Mouse (Mus musculus) neural tube, embryonic 15.5 days (tissue): Measurements from ENCODE around the gene Psmb11. TPM values are rescaled to one million over a fixed set of nuclear protein-coding genes. Genes with fewer than 3 reads are reported as not detected.
A peak's percentile ranks its signal among the peaks of the same experiment; 100 is the strongest.

Experiments used
- ATAC-seq: fragments of 200-750 bp; cut with Nextera tagmentation; 2 replicates; pipeline ENCODE4 v1.8.0; 2017; ENCODE audit warnings: mild to moderate bottlenecking, moderate TSS enrichment, moderate library complexity; ENCODE audit not compliant: low FRiP score
- H3K27ac ChIP-seq: fragments of 300-500 bp; sonication (generic); replicated peaks from 2 replicates; pipeline ENCODE4 v1.5.1; 2015; ENCODE audit warnings: mild to moderate bottlenecking, inconsistent platforms
- H3K27me3 ChIP-seq: fragments of 300-500 bp; sonication (generic); replicated peaks from 2 replicates; pipeline ENCODE4 v1.6.1; 2015; ENCODE audit warnings: inconsistent platforms
- H3K36me3 ChIP-seq: fragments of 300-500 bp; sonication (generic); 2 replicates; pipeline ENCODE4 v1.6.1; 2015; ENCODE audit warnings: inconsistent platforms
- H3K4me1 ChIP-seq: fragments of 300-500 bp; sonication (generic); 2 replicates; pipeline ENCODE4 v1.6.1; 2015; ENCODE audit warnings: inconsistent platforms
- H3K4me2 ChIP-seq: fragments of 300-500 bp; sonication (generic); 2 replicates; pipeline ENCODE4 v1.6.1; 2015; ENCODE audit warnings: inconsistent platforms, mild to moderate bottlenecking, moderate library complexity
- H3K4me3 ChIP-seq: fragments of 300-500 bp; sonication (generic); replicated peaks from 2 replicates; pipeline ENCODE4 v1.5.1; 2015; ENCODE audit warnings: mild to moderate bottlenecking, inconsistent platforms
- H3K9ac ChIP-seq: fragments of 300-500 bp; sonication (generic); replicated peaks from 2 replicates; pipeline ENCODE4 v1.6.1; 2015; ENCODE audit warnings: mild to moderate bottlenecking, inconsistent platforms
- H3K9me3 ChIP-seq: fragments of 300-500 bp; sonication (generic); replicated peaks from 2 replicates; pipeline ENCODE4 v1.6.1; 2016; ENCODE audit warnings: inconsistent platforms
- WGBS: fragments of 180-500 bp; shearing (Covaris S2); methylation state at CpG from one replicate; pipeline ENCODE4 v1.1.7; 2015; ENCODE audit warnings: mixed read lengths; 5-methylcytosine and 5-hydroxymethylcytosine counted together
- polyA plus RNA-seq: library from polyadenylated mRNA; unstranded; fragments of >200 nt; fragmentation: Nextera tagmentation; extraction: Ambion mirVana; gene quantifications from 2 replicates; pipeline ENCODE4 v1.2.1, GENCODE M21; 2015

Gene Psmb11
- 0.04 and 27.8 TPM in 2 replicates for polyA plus RNA-seq

GRCm38 (mm10) chr14:54621133-54621532 lies at the start of gene Psmb11:
TSS of gene Psmb11 (plus strand) at chr14:54621433.
- Histone ChIP-seq H3K9me3 (no peaks in the 10 kb centered on the region), H3K4me1 (peaks cover 11% of the 10 kb centered on the region), H3K4me2 (no peak within 1 kb of the TSS), H3K9ac (no peak within 1 kb of the TSS), H3K27ac (no peak within 1 kb of the TSS), H3K4me3 (no peak within 1 kb of the TSS), H3K36me3 (peaks cover 4% of the 10 kb centered on the region; the same call in 1 of the 2 replicates), H3K27me3 (no peaks in the 10 kb centered on the region)
- ATAC-seq: no peak
- 87% methylated on average over 1 of the region's 1 CpGs for whole genome bisulfite sequencing

DNA sequence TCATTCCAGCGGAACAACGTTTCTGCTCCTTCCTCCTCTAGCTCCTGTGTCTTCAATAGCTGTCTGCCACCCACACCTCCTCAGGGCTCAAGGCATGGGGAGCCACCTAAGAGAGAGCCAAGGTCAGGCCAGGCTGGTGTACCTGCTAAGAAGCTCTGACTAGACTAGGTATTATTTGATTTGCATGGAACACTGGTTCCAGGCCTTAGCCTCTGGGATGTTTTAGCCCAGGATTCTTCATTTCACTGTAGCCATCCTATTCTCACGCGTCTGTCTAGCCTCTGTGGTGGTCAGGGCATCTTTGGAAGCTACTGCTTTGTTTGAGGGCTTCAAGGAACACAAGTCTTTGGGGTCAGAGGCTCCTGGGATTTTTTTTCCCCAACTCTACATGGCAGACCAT lies 49.1 kb upstream of the Psmb11 start:
- no peak overlapping the region for H3K9ac ChIP-seq
- no peaks in the 10 kb centered on the region for H3K36me3 ChIP-seq
- no peak overlapping the region for H3K27ac ChIP-seq
- H3K9me3 ChIP-seq: no peaks in the 10 kb centered on the region
- H3K27me3 ChIP-seq: peaks cover 33% of the 10 kb centered on the region
- H3K4me1 ChIP-seq: peaks cover 50% of the 10 kb centered on the region
- WGBS: 59% methylated on average over 4 of the region's 4 CpGs
- ATAC-seq: no peak
- no peak overlapping the region for H3K4me2 ChIP-seq
- H3K4me3 ChIP-seq: no peak overlapping the region

DNA sequence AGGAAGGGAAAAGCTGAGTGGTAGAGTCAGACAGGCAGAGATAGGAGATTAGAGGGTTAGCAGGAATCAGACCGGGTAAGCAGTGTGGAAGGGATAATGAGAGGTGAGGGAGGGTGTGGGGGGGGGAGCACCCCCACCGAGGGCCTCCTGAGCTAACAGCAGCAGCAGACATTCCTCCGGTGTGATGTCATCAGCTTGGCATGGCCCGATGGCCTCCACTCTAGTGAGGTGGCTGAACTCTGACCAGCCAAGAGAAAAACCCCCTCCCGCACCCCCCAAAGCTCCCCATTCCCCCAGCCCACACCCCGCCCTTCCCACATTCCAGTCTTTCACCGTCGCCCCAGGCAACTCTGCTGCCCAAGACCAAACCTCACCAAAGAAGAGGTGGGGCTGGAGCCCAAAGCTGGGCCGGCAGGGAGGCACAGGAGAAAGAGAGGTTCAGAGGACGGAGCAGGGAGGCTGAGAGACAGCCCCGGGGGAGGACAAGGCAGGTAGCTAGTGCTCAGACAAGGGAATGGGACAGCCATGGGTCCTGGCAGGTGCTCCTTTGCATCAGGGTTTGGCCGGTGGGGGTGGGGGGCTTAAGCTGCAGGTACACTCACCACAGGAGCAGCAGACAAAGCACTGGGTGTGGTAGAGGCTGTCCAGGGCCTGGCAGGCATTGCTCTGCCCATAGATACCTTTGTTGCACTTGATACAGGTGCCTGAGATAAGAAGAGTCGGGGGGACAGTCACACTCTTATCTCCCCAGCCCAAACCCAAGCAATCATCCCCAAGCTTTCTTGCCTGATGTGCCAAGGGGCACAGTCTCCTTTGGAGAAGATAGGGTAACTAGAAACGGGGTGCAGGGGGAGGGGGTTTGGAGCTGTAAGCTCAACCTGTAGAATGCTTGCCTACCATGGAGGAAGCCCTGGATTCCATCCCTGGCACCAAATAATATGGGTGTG lies 48.2 kb upstream of the Psmb11 start:
- no peak for ATAC-seq
- peaks cover 59% of the 10 kb centered on the region for H3K4me1 ChIP-seq
- 0 out of 2 replicates have a peak overlapping the region, but pooled peaks have one; percentile 9 for H3K4me3 ChIP-seq
- H3K27me3 ChIP-seq: peaks cover 36% of the 10 kb centered on the region
- H3K27ac ChIP-seq: 0 out of 2 replicates have a peak overlapping the region, but pooled peaks have one; percentile 18
- WGBS: 12% methylated on average over 14 of the region's 14 CpGs
- H3K36me3 ChIP-seq: no peaks in the 10 kb centered on the region
- no peaks in the 10 kb centered on the region for H3K9me3 ChIP-seq
- peak overlapping the region; percentile 85 for H3K4me2 ChIP-seq
- no peak overlapping the region for H3K9ac ChIP-seq

DNA sequence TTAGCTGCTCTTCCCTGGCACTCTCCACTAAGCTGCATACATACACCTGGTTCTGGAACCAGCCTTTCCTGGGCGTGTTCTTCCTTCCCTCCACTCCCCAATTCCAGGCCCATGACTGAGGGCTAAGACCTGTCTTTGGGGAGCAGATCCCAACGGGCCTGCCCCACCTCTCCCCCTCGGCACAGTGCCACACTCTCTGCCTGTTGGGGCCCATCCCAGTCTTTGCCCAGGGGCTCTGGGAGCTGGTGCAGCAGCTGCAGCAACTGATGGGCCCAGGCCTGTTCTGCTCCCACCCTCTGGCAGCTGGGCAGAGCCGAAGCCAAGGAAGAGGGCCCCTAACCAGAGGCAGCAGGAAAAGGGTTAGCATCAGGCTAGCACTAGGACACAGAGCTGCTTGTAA lies 47.0 kb upstream of the Psmb11 start:
- WGBS: 18% methylated on average over 4 of the region's 4 CpGs
- H3K4me1 ChIP-seq: peaks cover 64% of the 10 kb centered on the region
- H3K4me3 ChIP-seq: peak overlapping the region; percentile 56; the same call in 1 of the 2 replicates
- ATAC-seq: no peak
- peak overlapping the region; percentile 15; the same call in 1 of the 2 replicates for H3K9ac ChIP-seq
- H3K4me2 ChIP-seq: peak overlapping the region; percentile 85
- H3K9me3 ChIP-seq: no peaks in the 10 kb centered on the region
- no peak overlapping the region for H3K27ac ChIP-seq
- peaks cover 40% of the 10 kb centered on the region for H3K27me3 ChIP-seq
- no peaks in the 10 kb centered on the region for H3K36me3 ChIP-seq

DNA sequence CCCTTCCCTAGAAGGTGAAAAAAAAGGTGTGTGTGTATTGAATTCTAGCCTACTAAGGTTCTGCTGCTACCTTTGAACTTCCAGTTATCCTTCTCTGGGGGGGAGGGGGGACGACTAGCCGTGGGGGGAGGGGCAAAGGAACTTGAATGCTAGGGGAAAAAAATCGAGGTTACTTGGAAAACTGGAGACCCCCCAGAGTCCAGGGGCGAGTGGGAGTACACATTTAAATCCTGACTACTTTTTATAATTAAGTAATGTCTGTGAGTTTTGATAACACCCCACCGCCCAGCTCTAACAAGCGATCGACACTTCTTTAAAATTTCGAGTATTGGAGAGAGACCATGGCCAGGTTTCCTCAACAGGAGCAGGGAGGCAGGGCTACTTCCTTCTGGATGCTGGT lies 46.2 kb upstream of the Psmb11 start:
- peak overlapping the region; percentile 85 for H3K4me2 ChIP-seq
- H3K4me3 ChIP-seq: peak overlapping the region; percentile 56
- 3% methylated on average over 8 of the region's 8 CpGs for WGBS
- no peaks in the 10 kb centered on the region for H3K36me3 ChIP-seq
- no peaks in the 10 kb centered on the region for H3K9me3 ChIP-seq
- H3K9ac ChIP-seq: peak overlapping the region; percentile 60
- no peak overlapping the region for H3K27ac ChIP-seq
- H3K27me3 ChIP-seq: peaks cover 40% of the 10 kb centered on the region
- no peak for ATAC-seq
- H3K4me1 ChIP-seq: peaks cover 64% of the 10 kb centered on the region

DNA sequence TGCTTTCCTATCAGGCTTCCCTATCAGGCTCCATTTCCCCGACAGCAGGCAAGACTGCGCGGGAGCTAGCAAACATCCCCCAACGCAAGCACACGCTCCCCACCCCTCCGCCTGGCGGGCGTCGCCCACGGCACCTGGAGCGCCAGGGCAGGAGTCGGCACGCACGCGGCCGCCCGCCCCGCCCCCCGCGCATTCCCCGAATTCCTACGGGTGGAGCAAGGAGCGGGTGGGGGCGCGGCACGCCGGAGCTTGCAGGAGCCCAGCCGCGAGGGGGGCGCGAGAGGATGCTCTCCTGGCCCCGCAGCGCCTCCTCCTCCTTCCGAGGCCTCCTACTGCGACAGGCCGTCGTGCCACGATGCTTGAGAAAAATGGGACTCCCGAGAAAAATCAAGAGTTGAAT lies 45.6 kb upstream of the Psmb11 start:
- no peaks in the 10 kb centered on the region for H3K36me3 ChIP-seq
- peak overlapping the region; percentile 60 for H3K9ac ChIP-seq
- peak overlapping the region; percentile 56 for H3K4me3 ChIP-seq
- H3K4me1 ChIP-seq: peaks cover 64% of the 10 kb centered on the region
- no peaks in the 10 kb centered on the region for H3K9me3 ChIP-seq
- H3K4me2 ChIP-seq: peak overlapping the region; percentile 85
- under 1% methylated on average over 39 of the region's 39 CpGs for WGBS
- ATAC-seq: no peak
- H3K27me3 ChIP-seq: peaks cover 40% of the 10 kb centered on the region
- no peak overlapping the region for H3K27ac ChIP-seq

GRCm38 (mm10) chr14:54576241-54577088 lies 44.8 kb upstream of the Psmb11 start:
- Histone ChIP-seq H3K27ac (peak overlapping the region; percentile 75; the same call in 1 of the 2 replicates), H3K4me2 (peak overlapping the region; percentile 85), H3K4me1 (peaks cover 64% of the 10 kb centered on the region), H3K4me3 (peak overlapping the region; percentile 56), H3K36me3 (no peaks in the 10 kb centered on the region), H3K9ac (peak overlapping the region; percentile 60), H3K27me3 (peaks cover 40% of the 10 kb centered on the region), H3K9me3 (no peaks in the 10 kb centered on the region)
- ATAC-seq: 0 out of 2 replicates have a peak, but pooled peaks have one; percentile 3
- WGBS: under 1% methylated on average over 84 of the region's 84 CpGs

DNA sequence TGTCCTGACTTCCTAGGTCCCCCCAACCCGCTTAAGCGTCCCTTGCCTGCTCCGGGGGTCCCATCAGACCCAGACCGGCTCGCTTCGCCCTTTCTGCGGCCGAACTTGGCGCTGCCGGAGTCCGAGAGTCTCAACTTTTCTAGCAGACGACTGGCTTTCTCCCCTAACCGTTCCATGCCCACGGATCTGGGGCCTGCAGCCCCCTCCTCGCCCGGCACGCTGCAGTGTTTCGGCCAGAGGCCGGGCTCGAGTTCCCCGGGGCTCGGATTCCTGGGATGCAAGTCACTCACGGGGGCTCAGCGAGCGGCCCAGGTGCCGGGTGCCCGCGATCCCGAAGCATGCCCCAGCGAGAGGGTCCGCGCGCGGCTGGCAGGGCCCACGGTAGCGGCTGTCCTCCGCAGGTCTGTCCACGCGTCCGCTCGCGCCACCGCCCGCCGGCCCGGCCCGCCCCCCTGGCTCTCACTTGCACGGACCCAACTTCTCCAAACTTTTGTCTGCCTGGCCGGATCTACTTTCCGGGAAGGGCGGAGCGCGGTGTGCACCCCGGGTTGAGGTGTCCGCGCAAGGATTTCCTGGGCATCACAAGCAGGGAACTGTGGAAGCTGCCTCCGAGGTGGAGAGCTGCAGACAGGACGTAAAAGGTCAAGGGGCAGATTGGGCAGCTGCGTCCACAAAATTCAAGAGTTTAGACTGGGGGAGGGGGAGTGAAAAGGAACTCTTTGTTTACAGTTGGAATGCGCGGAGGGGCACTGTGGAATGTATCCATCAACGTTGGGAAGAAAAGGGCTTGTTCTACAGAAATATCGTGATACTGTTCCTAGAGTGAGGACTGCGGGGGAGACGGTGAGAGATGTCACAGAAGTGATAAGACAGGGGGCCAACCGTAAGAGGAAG lies 43.9 kb upstream of the Psmb11 start, which contains the start of gene Ajuba:
Gene Ajuba, minus strand, starts transcription at position 470 of the 894 bp plus-strand sequence.
- H3K4me1 ChIP-seq: peaks cover 60% of the 10 kb centered on the region
- WGBS: 0% methylated on average over 66 of the region's 66 CpGs
- peak; percentile 54 for ATAC-seq

GRCm38 (mm10) chr14:54578063-54578462 lies 43.2 kb upstream of the Psmb11 start:
- peaks cover 40% of the 10 kb centered on the region for H3K27me3 ChIP-seq
- H3K4me1 ChIP-seq: peaks cover 53% of the 10 kb centered on the region
- H3K9ac ChIP-seq: peak overlapping the region; percentile 60
- 2% methylated on average over 10 of the region's 10 CpGs for WGBS
- peak overlapping the region; percentile 56 for H3K4me3 ChIP-seq
- H3K4me2 ChIP-seq: peak overlapping the region; percentile 85
- H3K36me3 ChIP-seq: peaks cover 5% of the 10 kb centered on the region; the same call in 1 of the 2 replicates
- H3K27ac ChIP-seq: peak overlapping the region; percentile 75
- no peaks in the 10 kb centered on the region for H3K9me3 ChIP-seq
- ATAC-seq: 0 out of 2 replicates have a peak, but pooled peaks have one; percentile 10

More for the DNA sequence above, 43.9 kb upstream of the Psmb11 start, which contains the start of gene Ajuba:
- Histone ChIP-seq H3K4me3 (peak within 1 kb of the TSS; percentile 56), H3K36me3 (no peaks in the 10 kb centered on the region), H3K27ac (peak within 1 kb of the TSS; percentile 75), H3K9ac (peak within 1 kb of the TSS; percentile 60), H3K27me3 (peaks cover 40% of the 10 kb centered on the region), H3K9me3 (no peaks in the 10 kb centered on the region), H3K4me2 (peak within 1 kb of the TSS; percentile 85)

DNA sequence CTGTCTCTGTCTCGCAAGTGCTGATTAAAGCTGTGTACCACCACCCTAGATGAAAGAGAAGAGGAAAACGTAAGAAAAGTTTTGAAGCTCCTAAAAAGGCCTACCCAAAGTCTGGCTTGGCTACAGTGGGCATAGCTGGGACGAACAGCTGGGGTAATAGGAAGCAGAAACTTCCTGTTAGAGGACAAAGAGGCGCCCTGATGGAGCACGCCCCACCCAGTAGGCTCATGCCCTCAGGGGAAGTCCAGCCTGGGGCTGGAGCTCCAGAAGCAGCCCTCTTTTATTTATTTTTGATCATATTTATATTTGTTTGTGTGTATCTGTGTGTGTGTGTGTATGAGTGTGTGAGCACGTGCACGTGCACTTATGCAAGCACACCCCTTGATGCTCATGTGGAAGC lies 41.6 kb upstream of the Psmb11 start:
- peaks cover 37% of the 10 kb centered on the region for H3K4me1 ChIP-seq
- ATAC-seq: no peak
- H3K9ac ChIP-seq: no peak overlapping the region
- peaks cover 27% of the 10 kb centered on the region for H3K27me3 ChIP-seq
- H3K27ac ChIP-seq: no peak overlapping the region
- H3K36me3 ChIP-seq: peaks cover 12% of the 10 kb centered on the region
- no peaks in the 10 kb centered on the region for H3K9me3 ChIP-seq
- no peak overlapping the region for H3K4me2 ChIP-seq
- 89% methylated on average over 7 of the region's 7 CpGs for whole genome bisulfite sequencing
- no peak overlapping the region for H3K4me3 ChIP-seq
